ENCODE assay signal across 18 mouse cellular contexts in genomic region chr13:48973231-48973630, GRCm38 (mm10). TPM values are rescaled to one million over a fixed set of nuclear protein-coding genes. Genes with fewer than 3 reads are reported as not detected.
DNase-seq lines count a peak whose midpoint lies in the region; ATAC-seq lines count a peak whose summit lies in the region.
"Had no signal": no experiment of that assay in that cellular context is flagged by ENCODE, and none has a peak within 500 bp of the region (broad histone marks: within the 10 kb centered on the region; RNA-seq: fewer than 3 reads in every experiment).

No protein-coding gene starts in this region.

- peak; percentile 56 for DNase-seq in kidney, adult 11 months
- no peak for DNase-seq in kidney, postnatal 10 days
- DNase-seq in kidney, adult 8-10 months = peak; percentile 28 to 44
- DNase-seq in kidney, postnatal 14 days = peak; percentile 37
- DNase-seq in urinary bladder, postnatal 36 days (ENCODE audit: low spot score in 2 of 2) = no peak
- no peak for DNase-seq in spleen, adult 18-20 months
- DNase-seq: adrenal gland, postnatal 14 days; cerebellum, adult 2 months; cerebellum, postnatal 25 days; liver, embryonic 13.5 days; lung, adult 2 months; lung, postnatal 14 days; thymus, adult 2 months; thymus, postnatal 4 days had no signal

- no peak for ATAC-seq in granulocyte monocyte progenitor cell, adult 5-6 weeks (replicated peaks; ENCODE audit: poor library complexity, severe bottlenecking)
- ATAC-seq: activated CD4-positive, CD25-positive, alpha-beta regulatory T cell, adult 4 months; intestine, postnatal 0 days; midbrain, embryonic 16.5 days had no signal

RNA-seq across cellular contexts. Expression of gene Fam120a, which starts 5.4 kb away (rescaled TPM):
- total RNA-seq in granulocyte monocyte progenitor cell, adult 5-6 weeks (2014; fragmentation: Nextera tagmentation) = 161 and 168 TPM in 2 replicates
- total RNA-seq in granulocyte monocyte progenitor cell, adult 5-6 weeks (2017) = 123 and 128 TPM in 2 replicates

Comparison
In these comparisons a context has a peak if more than half of its experiments do, and no peak if none do; other contexts are left out.
1. DNase-seq: peak in kidney, adult 11 months (single experiment), kidney, adult 8-10 months (2 of 2) and kidney, postnatal 14 days (single experiment); none in kidney, postnatal 10 days (single experiment), urinary bladder, postnatal 36 days (0 of 2) and spleen, adult 18-20 months (0 of 2).